Mouse (Mus musculus): ENCODE measurements around the gene Sirt6. TPM values are rescaled to one million over a fixed set of nuclear protein-coding genes. Genes with fewer than 3 reads are reported as not detected.

The Sirt6 gene
- total and polyA plus RNA-seq, 3 experiments: 6.0 to 136 (median 61.0) TPM

DNA sequence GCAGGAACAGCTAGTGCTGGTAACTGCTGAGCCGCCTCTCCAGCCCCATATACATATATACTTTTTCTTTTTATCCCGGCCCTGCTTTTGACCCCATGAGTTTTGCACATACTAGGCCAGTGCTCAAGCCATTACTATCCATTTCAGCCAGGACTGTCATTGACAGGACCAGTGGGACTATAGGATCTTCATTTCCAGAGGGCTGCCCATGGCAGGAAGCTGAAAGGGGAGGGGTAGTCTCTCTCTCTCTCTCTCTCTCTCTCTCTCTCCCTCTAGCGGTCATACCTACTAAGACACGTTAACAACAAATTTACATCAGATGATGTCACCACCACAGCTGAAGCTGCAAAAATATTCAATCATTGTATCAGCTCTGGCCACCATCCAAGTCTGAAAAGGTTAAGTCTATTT, 24.9 kb downstream of the Sirt6 start:
- peaks cover 77% of the 10 kb centered on the region for H3K4me1 ChIP-seq (ENCODE audit: insufficient read depth, low read depth, low read length)

DNA sequence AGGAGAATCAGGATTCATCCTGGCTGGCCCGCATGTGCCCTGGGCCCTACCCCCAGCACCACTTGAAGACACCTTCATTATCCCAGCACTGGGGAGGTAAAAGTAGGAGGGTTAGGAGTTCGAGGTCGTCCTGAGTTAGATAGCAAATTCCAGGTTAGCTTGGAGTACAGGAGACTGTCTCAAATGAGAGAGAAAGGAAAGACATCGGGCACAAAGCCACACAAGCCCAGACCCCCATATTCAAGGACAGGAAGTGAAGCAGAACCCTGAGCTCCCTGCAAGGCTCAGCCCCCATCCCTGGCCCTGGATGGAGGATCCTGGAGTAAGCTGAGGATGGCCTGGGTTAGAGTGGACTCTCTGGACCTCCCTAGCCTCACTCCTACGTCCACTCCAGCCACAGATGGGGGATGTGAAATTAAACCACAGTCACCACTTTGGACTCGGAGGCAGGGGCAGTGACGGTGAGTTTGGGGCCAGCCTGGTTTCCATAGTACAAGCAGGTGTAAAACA, 26.1 kb downstream of the Sirt6 start:
- no peak for DNase-seq (ENCODE audit: low spot score)
- peaks cover 14% of the 10 kb centered on the region for H3K27me3 ChIP-seq (ENCODE audit: insufficient read depth, low read length)
- TF ChIP-seq POLR2AphosphoS5 (IDR thresholded peaks at IDR 0.05; ENCODE audit: insufficient replicate concordance, low read depth, low read length): no peak
- TF ChIP-seq TAL1 (conservative IDR thresholded peaks at IDR 0.05; ENCODE audit: low read depth, low read length): no peak
- TF ChIP-seq GATA2 (IDR thresholded peaks at IDR 0.05; ENCODE audit: borderline replicate concordance, low read depth, low read length): no peak
- no peak for TF ChIP-seq CTCF (IDR thresholded peaks at IDR 0.05; ENCODE audit: low read depth, low read length)
- peak overlapping the region; percentile 68 for H3K4me3 ChIP-seq (ENCODE audit: low read depth, low read length)
- no peaks in the 10 kb centered on the region for H3K9me3 ChIP-seq (replicated peaks)
- ATAC-seq (ENCODE audit: extremely low read depth, insufficient number of reproducible peaks, low FRiP score, poor library complexity, severe bottlenecking): no peak
- peaks cover 80% of the 10 kb centered on the region for H3K4me1 ChIP-seq (ENCODE audit: insufficient read depth, low read depth, low read length)
- no peaks in the 10 kb centered on the region for H3K36me3 ChIP-seq (replicated peaks)

More for the DNA sequence above, 24.9 kb downstream of the Sirt6 start:
- H3K4me3 ChIP-seq (ENCODE audit: low read depth, low read length): no peak overlapping the region
- TF ChIP-seq GATA2 (IDR thresholded peaks at IDR 0.05; ENCODE audit: borderline replicate concordance, low read depth, low read length): no peak
- peak; percentile 41; the same call in 1 of the 2 replicates for TF ChIP-seq CTCF (IDR thresholded peaks at IDR 0.05; ENCODE audit: low read depth, low read length)
- ATAC-seq (ENCODE audit: extremely low read depth, insufficient number of reproducible peaks, low FRiP score, poor library complexity, severe bottlenecking) (no peak), DNase-seq (ENCODE audit: low spot score) (peak; percentile 48)
- H3K27me3 ChIP-seq (ENCODE audit: insufficient read depth, low read length): peaks cover 3% of the 10 kb centered on the region; the same call in 1 of the 2 replicates
- no peaks in the 10 kb centered on the region for H3K9me3 ChIP-seq (replicated peaks)
- peaks cover 4% of the 10 kb centered on the region for H3K36me3 ChIP-seq (replicated peaks)

DNA sequence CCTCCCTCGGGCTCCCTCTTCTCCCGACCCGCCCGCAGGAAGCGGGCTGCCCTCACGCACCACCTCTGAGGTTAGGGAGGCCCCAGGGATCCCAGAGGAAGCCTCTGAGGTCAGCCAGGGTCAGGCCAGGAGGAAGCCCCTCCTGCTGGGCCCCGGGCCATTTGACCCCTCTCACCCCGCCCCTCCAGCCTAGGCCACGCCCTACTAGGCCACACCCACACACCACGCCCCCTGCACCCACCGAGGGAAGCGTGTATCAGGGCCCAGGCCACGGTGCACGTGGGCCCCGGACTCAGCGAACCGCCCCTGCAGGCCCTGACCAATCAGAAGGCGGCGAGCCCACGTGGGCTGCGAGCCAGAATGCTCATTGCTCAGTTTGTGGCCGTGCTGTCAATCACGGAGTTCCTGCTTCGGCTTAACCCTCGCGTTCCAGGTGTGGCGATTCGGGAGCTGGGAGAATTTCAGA, 26.8 kb downstream of the Sirt6 start, which contains the start of gene Tle6:
Tle6 (minus strand) TSS at position 336 of the 466 bp plus-strand sequence.
- Histone ChIP-seq H3K27me3 (ENCODE audit: insufficient read depth, low read length) (peaks cover 20% of the 10 kb centered on the region), H3K9me3 (replicated peaks) (no peaks in the 10 kb centered on the region), H3K4me3 (ENCODE audit: low read depth, low read length) (peak within 1 kb of the TSS; percentile 68), H3K4me1 (ENCODE audit: insufficient read depth, low read depth, low read length) (peaks cover 81% of the 10 kb centered on the region), H3K36me3 (replicated peaks) (no peaks in the 10 kb centered on the region)
- DNase-seq (ENCODE audit: low spot score): peak; percentile 100
- peak; percentile 89 for ATAC-seq (ENCODE audit: extremely low read depth, insufficient number of reproducible peaks, low FRiP score, poor library complexity, severe bottlenecking)
- TF ChIP-seq POLR2AphosphoS5 (IDR thresholded peaks at IDR 0.05; ENCODE audit: insufficient replicate concordance, low read depth, low read length): no peak
- TF ChIP-seq TAL1 (conservative IDR thresholded peaks at IDR 0.05; ENCODE audit: low read depth, low read length): no peak
- no peak for TF ChIP-seq GATA1 (IDR thresholded peaks at IDR 0.05; ENCODE audit: borderline replicate concordance, low read length)
- TF ChIP-seq GATA2 (IDR thresholded peaks at IDR 0.05; ENCODE audit: borderline replicate concordance, low read depth, low read length): no peak
- no peak for TF ChIP-seq CTCF (IDR thresholded peaks at IDR 0.05; ENCODE audit: low read depth, low read length)

DNA sequence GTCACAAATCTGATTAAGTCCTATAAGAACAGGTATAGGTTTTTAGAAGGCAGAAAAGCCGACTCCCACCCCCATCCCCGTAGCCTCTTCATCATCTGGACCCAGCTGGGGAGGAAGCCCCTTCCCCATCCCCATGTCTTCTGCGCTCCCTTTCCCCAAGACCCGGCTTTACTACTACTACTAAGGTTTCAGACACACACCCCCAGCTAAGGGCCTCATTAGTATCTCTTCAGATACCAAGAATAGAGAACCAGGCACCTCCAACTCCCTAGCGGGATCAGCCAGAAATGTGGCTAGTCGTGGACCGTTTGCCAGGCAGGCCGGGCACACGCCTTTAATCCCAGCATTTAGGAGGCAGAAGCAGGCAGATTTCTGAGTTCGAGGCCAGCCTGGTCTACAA, 27.5 kb downstream of the Sirt6 start:
- Histone ChIP-seq H3K4me3 (ENCODE audit: low read depth, low read length) (no peak overlapping the region; the same call in 1 of the 2 replicates), H3K27me3 (ENCODE audit: insufficient read depth, low read length) (peaks cover 27% of the 10 kb centered on the region), H3K4me1 (ENCODE audit: insufficient read depth, low read depth, low read length) (peaks cover 80% of the 10 kb centered on the region), H3K9me3 (replicated peaks) (no peaks in the 10 kb centered on the region), H3K36me3 (replicated peaks) (no peaks in the 10 kb centered on the region)
- TF ChIP-seq TAL1 (conservative IDR thresholded peaks at IDR 0.05; ENCODE audit: low read depth, low read length) (no peak), GATA1 (IDR thresholded peaks at IDR 0.05; ENCODE audit: borderline replicate concordance, low read length) (no peak), CTCF (IDR thresholded peaks at IDR 0.05; ENCODE audit: low read depth, low read length) (no peak), POLR2AphosphoS5 (IDR thresholded peaks at IDR 0.05; ENCODE audit: insufficient replicate concordance, low read depth, low read length) (no peak), GATA2 (IDR thresholded peaks at IDR 0.05; ENCODE audit: borderline replicate concordance, low read depth, low read length) (no peak)
- no peak for DNase-seq (ENCODE audit: low spot score)
- ATAC-seq (ENCODE audit: extremely low read depth, insufficient number of reproducible peaks, low FRiP score, poor library complexity, severe bottlenecking): no peak

DNA sequence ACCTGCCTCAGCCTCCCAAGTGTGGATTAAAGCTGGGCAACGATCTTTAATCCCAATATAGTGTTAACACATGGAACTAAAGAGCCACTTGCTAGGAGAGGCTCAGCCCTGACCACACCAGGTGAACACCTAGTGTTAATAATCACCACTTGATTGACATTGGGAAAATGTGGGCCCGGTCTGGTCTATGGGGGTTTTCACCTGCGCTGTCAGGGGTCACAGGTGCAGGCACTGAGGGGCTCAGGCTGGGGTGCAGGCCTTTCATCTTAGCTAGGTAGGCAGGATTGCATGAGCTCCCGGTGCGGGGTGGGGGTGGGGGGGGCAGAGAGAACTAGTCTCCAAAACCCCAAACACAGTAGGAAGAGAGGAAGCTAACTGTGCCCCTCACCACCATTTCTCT, 28.0 kb downstream of the Sirt6 start:
- Histone ChIP-seq H3K9me3 (replicated peaks) (no peaks in the 10 kb centered on the region), H3K4me3 (ENCODE audit: low read depth, low read length) (no peak overlapping the region), H3K36me3 (replicated peaks) (no peaks in the 10 kb centered on the region), H3K27me3 (ENCODE audit: insufficient read depth, low read length) (peaks cover 31% of the 10 kb centered on the region), H3K4me1 (ENCODE audit: insufficient read depth, low read depth, low read length) (peaks cover 75% of the 10 kb centered on the region)
- DNase-seq (ENCODE audit: low spot score) (no peak), ATAC-seq (ENCODE audit: extremely low read depth, insufficient number of reproducible peaks, low FRiP score, poor library complexity, severe bottlenecking) (no peak)
- no peak for TF ChIP-seq GATA2 (IDR thresholded peaks at IDR 0.05; ENCODE audit: borderline replicate concordance, low read depth, low read length)
- no peak for TF ChIP-seq TAL1 (conservative IDR thresholded peaks at IDR 0.05; ENCODE audit: low read depth, low read length)
- no peak for TF ChIP-seq POLR2AphosphoS5 (IDR thresholded peaks at IDR 0.05; ENCODE audit: insufficient replicate concordance, low read depth, low read length)
- no peak for TF ChIP-seq CTCF (IDR thresholded peaks at IDR 0.05; ENCODE audit: low read depth, low read length)
- TF ChIP-seq GATA1 (IDR thresholded peaks at IDR 0.05; ENCODE audit: borderline replicate concordance, low read length): no peak

DNA sequence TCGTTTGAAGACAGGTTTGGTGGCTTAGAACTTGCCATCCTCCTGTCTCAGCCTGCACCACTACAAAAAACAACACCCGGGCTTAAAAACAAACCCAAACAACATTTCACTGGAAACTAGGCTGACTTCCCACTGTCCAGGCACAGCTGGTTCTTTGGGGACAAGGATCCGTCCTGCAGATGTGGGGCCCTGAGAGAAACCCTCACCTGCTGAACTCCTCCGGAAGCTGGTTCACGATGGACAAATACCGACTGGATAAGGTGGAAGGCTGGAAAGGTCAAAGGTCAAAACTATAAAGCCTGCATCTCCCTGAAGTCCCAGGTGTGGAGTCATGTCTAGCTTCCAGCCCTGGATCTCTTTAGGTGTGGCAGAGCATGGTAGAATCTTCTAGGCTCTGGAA, 28.7 kb downstream of the Sirt6 start:
- Histone ChIP-seq H3K27me3 (ENCODE audit: insufficient read depth, low read length) (peaks cover 38% of the 10 kb centered on the region), H3K9me3 (replicated peaks) (no peaks in the 10 kb centered on the region), H3K4me1 (ENCODE audit: insufficient read depth, low read depth, low read length) (peaks cover 72% of the 10 kb centered on the region), H3K36me3 (replicated peaks) (peaks cover 5% of the 10 kb centered on the region), H3K4me3 (ENCODE audit: low read depth, low read length) (no peak overlapping the region)
- no peak for TF ChIP-seq GATA1 (IDR thresholded peaks at IDR 0.05; ENCODE audit: borderline replicate concordance, low read length)
- no peak for TF ChIP-seq TAL1 (conservative IDR thresholded peaks at IDR 0.05; ENCODE audit: low read depth, low read length)
- no peak for TF ChIP-seq GATA2 (IDR thresholded peaks at IDR 0.05; ENCODE audit: borderline replicate concordance, low read depth, low read length)
- no peak for TF ChIP-seq CTCF (IDR thresholded peaks at IDR 0.05; ENCODE audit: low read depth, low read length)
- no peak for TF ChIP-seq POLR2AphosphoS5 (IDR thresholded peaks at IDR 0.05; ENCODE audit: insufficient replicate concordance, low read depth, low read length)
- ATAC-seq (ENCODE audit: extremely low read depth, insufficient number of reproducible peaks, low FRiP score, poor library complexity, severe bottlenecking): no peak
- no peak for DNase-seq (ENCODE audit: low spot score)

Measured in G1E (cell line).